Mouse (Mus musculus): ENCODE results near the gene Ttc24. TPM values are rescaled to one million over a fixed set of nuclear protein-coding genes. Genes with fewer than 3 reads are reported as not detected.

Ttc24 gene
- polyA plus RNA-seq, 1 experiment from 2014 or later, result not detected

- H3K4me2 ChIP-seq (ENCODE audit: low read depth, low read length), result no peak overlapping the region
- no peaks in the 10 kb centered on the region for H3K4me1 ChIP-seq (ENCODE audit: insufficient read depth)
- no peak overlapping the region for H3K27ac ChIP-seq (ENCODE audit: low read depth)
- TF ChIP-seq EP300 (IDR thresholded peaks at IDR 0.05; ENCODE audit: low read depth) (no peak), CTCF (IDR thresholded peaks at IDR 0.05; ENCODE audit: low read depth) (no peak)
- DNase-seq (no peak), ATAC-seq (no peak)
- H3K27me3 ChIP-seq (ENCODE audit: insufficient read depth, low read length), result no peaks in the 10 kb centered on the region
- no peak overlapping the region for H3K9ac ChIP-seq (replicated peaks)
- H3K9me3 ChIP-seq (ENCODE audit: low read length), result no peaks in the 10 kb centered on the region
- no peak overlapping the region for H3K4me3 ChIP-seq (ENCODE audit: low read depth, low read length)
- peaks cover 15% of the 10 kb centered on the region for H3K36me3 ChIP-seq (replicated peaks; ENCODE audit: insufficient read depth, low read length)
- 70% methylated on average over 6 of the region's 6 CpGs for WGBS (ENCODE audit: insufficient replicate concordance)
These were observed 19.6 kb upstream of the Ttc24 start for GRCm38 (mm10) chr3:88097666-88098065.

- H3K36me3 ChIP-seq (replicated peaks; ENCODE audit: insufficient read depth, low read length), result peaks cover 14% of the 10 kb centered on the region
- no peak for ATAC-seq
These were observed 16.0 kb upstream of the Ttc24 start for GRCm38 (mm10) chr3:88094126-88094525.

DNA sequence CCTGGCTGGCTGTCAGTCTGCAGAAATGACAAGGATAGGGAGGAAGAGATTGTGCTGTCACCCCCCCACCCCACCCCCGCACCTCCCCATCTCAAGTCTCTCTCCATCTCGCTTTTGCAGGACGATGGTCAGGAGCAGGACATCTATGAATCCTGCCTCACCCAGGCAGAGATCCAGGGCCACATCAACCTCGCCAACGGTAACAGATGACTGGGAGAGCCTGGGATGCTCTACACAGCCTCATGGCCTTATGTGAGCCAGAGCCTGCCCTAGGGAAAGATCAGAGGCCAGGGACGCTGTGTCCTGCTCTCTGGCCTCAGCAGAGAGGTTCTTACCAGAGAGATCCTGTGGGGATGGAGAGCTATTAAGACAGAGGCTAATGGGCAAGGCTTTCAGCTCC, 12.5 kb upstream of the Ttc24 start:
- TF ChIP-seq CTCF (IDR thresholded peaks at IDR 0.05; ENCODE audit: low read depth), result no peak
- no peak for TF ChIP-seq EP300 (IDR thresholded peaks at IDR 0.05; ENCODE audit: low read depth)
- H3K9me3 ChIP-seq (ENCODE audit: low read length), result no peaks in the 10 kb centered on the region
- no peak for ATAC-seq
- H3K4me1 ChIP-seq (ENCODE audit: insufficient read depth), result no peaks in the 10 kb centered on the region
- peaks cover 20% of the 10 kb centered on the region for H3K36me3 ChIP-seq (replicated peaks; ENCODE audit: insufficient read depth, low read length)
- H3K4me3 ChIP-seq (ENCODE audit: low read depth, low read length), result no peak overlapping the region
- 94% methylated on average over 6 of the region's 6 CpGs for WGBS (ENCODE audit: insufficient replicate concordance)
- no peak for DNase-seq
- H3K27me3 ChIP-seq (ENCODE audit: insufficient read depth, low read length), result no peaks in the 10 kb centered on the region
- H3K4me2 ChIP-seq (ENCODE audit: low read depth, low read length), result no peak overlapping the region
- no peak overlapping the region for H3K9ac ChIP-seq (replicated peaks)
- no peak overlapping the region for H3K27ac ChIP-seq (ENCODE audit: low read depth)

More at GRCm38 (mm10) chr3:88094126-88094525, 16.0 kb upstream of the Ttc24 start:
- no peaks in the 10 kb centered on the region for H3K4me1 ChIP-seq (ENCODE audit: insufficient read depth)
- no peaks in the 10 kb centered on the region for H3K27me3 ChIP-seq (ENCODE audit: insufficient read depth, low read length)
- no peak overlapping the region for H3K4me2 ChIP-seq (ENCODE audit: low read depth, low read length)
- WGBS (ENCODE audit: insufficient replicate concordance), result 89% methylated on average over 5 of the region's 5 CpGs
- H3K9me3 ChIP-seq (ENCODE audit: low read length), result no peaks in the 10 kb centered on the region
- TF ChIP-seq CTCF (IDR thresholded peaks at IDR 0.05; ENCODE audit: low read depth) (no peak), EP300 (IDR thresholded peaks at IDR 0.05; ENCODE audit: low read depth) (no peak)
- no peak overlapping the region for H3K27ac ChIP-seq (ENCODE audit: low read depth)
- no peak overlapping the region for H3K4me3 ChIP-seq (ENCODE audit: low read depth, low read length)
- no peak for DNase-seq
- H3K9ac ChIP-seq (replicated peaks), result no peak overlapping the region

- Histone ChIP-seq H3K9ac (replicated peaks) (no peak overlapping the region), H3K36me3 (replicated peaks; ENCODE audit: insufficient read depth, low read length) (peaks cover 20% of the 10 kb centered on the region), H3K27me3 (ENCODE audit: insufficient read depth, low read length) (no peaks in the 10 kb centered on the region), H3K4me1 (ENCODE audit: insufficient read depth) (no peaks in the 10 kb centered on the region), H3K4me2 (ENCODE audit: low read depth, low read length) (no peak overlapping the region), H3K4me3 (ENCODE audit: low read depth, low read length) (no peak overlapping the region), H3K9me3 (ENCODE audit: low read length) (no peaks in the 10 kb centered on the region), H3K27ac (ENCODE audit: low read depth) (no peak overlapping the region)
- TF ChIP-seq EP300 (IDR thresholded peaks at IDR 0.05; ENCODE audit: low read depth) (no peak), CTCF (IDR thresholded peaks at IDR 0.05; ENCODE audit: low read depth) (no peak)
- WGBS (ENCODE audit: insufficient replicate concordance), result 83% methylated on average over 7 of the region's 7 CpGs
- ATAC-seq, result no peak
- no peak for DNase-seq
These were observed 12.0 kb upstream of the Ttc24 start for GRCm38 (mm10) chr3:88090106-88090505.

- H3K27ac ChIP-seq (ENCODE audit: low read depth), result no peak overlapping the region
- no peak for DNase-seq
- TF ChIP-seq CTCF (IDR thresholded peaks at IDR 0.05; ENCODE audit: low read depth), result peak; percentile 82
- TF ChIP-seq EP300 (IDR thresholded peaks at IDR 0.05; ENCODE audit: low read depth), result no peak
- H3K9me3 ChIP-seq (ENCODE audit: low read length), result no peaks in the 10 kb centered on the region
- no peak overlapping the region for H3K4me2 ChIP-seq (ENCODE audit: low read depth, low read length)
- H3K4me1 ChIP-seq (ENCODE audit: insufficient read depth), result peaks cover 5% of the 10 kb centered on the region
- no peak overlapping the region for H3K4me3 ChIP-seq (ENCODE audit: low read depth, low read length)
- peaks cover 16% of the 10 kb centered on the region for H3K36me3 ChIP-seq (replicated peaks; ENCODE audit: insufficient read depth, low read length)
- no peaks in the 10 kb centered on the region for H3K27me3 ChIP-seq (ENCODE audit: insufficient read depth, low read length)
- 70% methylated on average over 1 of the region's 1 CpGs for WGBS (ENCODE audit: insufficient replicate concordance)
- ATAC-seq, result no peak
- H3K9ac ChIP-seq (replicated peaks), result no peak overlapping the region
These were observed 9.6 kb upstream of the Ttc24 start for GRCm38 (mm10) chr3:88087688-88088087.

DNA sequence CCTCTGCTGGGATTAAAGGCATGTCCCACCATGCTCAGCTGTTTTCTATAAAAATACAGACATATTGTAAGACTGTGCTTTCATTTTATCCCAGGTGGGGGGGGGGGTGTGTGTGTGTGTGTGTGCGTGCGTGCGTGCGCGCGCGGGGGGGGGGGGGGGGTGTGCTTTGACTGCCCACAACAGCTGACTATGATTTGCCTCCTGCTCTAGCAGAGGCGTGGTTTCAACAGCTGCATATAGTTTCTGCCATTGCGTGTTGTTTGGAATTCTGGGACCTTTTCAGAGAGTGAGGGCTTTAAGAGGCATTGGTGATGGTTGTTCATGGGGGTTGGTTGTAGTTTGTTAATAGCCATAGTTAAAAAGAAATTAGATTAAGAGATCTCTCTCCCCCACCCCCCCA, 7.4 kb upstream of the Ttc24 start:
- Histone ChIP-seq H3K4me3 (ENCODE audit: low read depth, low read length) (no peak overlapping the region), H3K4me2 (ENCODE audit: low read depth, low read length) (no peak overlapping the region), H3K4me1 (ENCODE audit: insufficient read depth) (peaks cover 19% of the 10 kb centered on the region), H3K9ac (replicated peaks) (no peak overlapping the region), H3K9me3 (ENCODE audit: low read length) (no peaks in the 10 kb centered on the region), H3K36me3 (replicated peaks; ENCODE audit: insufficient read depth, low read length) (peaks cover 13% of the 10 kb centered on the region), H3K27me3 (ENCODE audit: insufficient read depth, low read length) (no peaks in the 10 kb centered on the region), H3K27ac (ENCODE audit: low read depth) (no peak overlapping the region)
- DNase-seq (no peak), ATAC-seq (no peak)
- TF ChIP-seq EP300 (IDR thresholded peaks at IDR 0.05; ENCODE audit: low read depth) (no peak), CTCF (IDR thresholded peaks at IDR 0.05; ENCODE audit: low read depth) (no peak)
- 78% methylated on average over 3 of the region's 9 CpGs for WGBS (ENCODE audit: insufficient replicate concordance)

- TF ChIP-seq CTCF (IDR thresholded peaks at IDR 0.05; ENCODE audit: low read depth) (no peak), EP300 (IDR thresholded peaks at IDR 0.05; ENCODE audit: low read depth) (no peak)
- no peak for ATAC-seq
- Histone ChIP-seq H3K36me3 (replicated peaks; ENCODE audit: insufficient read depth, low read length) (peaks cover 8% of the 10 kb centered on the region), H3K27ac (ENCODE audit: low read depth) (no peak overlapping the region), H3K4me2 (ENCODE audit: low read depth, low read length) (no peak overlapping the region), H3K4me1 (ENCODE audit: insufficient read depth) (peaks cover 19% of the 10 kb centered on the region), H3K4me3 (ENCODE audit: low read depth, low read length) (no peak overlapping the region), H3K27me3 (ENCODE audit: insufficient read depth, low read length) (no peaks in the 10 kb centered on the region), H3K9me3 (ENCODE audit: low read length) (no peaks in the 10 kb centered on the region), H3K9ac (replicated peaks) (no peak overlapping the region)
- DNase-seq, result no peak
- WGBS (ENCODE audit: insufficient replicate concordance), result 74% methylated on average over 2 of the region's 2 CpGs
These were observed 5.9 kb upstream of the Ttc24 start for GRCm38 (mm10) chr3:88084001-88084400.
